Mouse (Mus musculus) lung, postnatal 0 days (tissue): ENCODE measurements around the gene Etnk2.
A peak's percentile ranks its signal among the peaks of the same experiment; 100 is the strongest.

ENCODE experiments used
- CTCF ChIP-seq: IDR thresholded peaks from 2 replicates; pipeline ENCODE4 v1.5.1; 2016; ENCODE audit warnings: antibody characterized with exemption, mild to moderate bottlenecking
- EP300 ChIP-seq: IDR thresholded peaks from 2 replicates; pipeline ENCODE4 v1.6.1; 2016; ENCODE audit warnings: antibody characterized with exemption, mild to moderate bottlenecking, control low read depth

DNA sequence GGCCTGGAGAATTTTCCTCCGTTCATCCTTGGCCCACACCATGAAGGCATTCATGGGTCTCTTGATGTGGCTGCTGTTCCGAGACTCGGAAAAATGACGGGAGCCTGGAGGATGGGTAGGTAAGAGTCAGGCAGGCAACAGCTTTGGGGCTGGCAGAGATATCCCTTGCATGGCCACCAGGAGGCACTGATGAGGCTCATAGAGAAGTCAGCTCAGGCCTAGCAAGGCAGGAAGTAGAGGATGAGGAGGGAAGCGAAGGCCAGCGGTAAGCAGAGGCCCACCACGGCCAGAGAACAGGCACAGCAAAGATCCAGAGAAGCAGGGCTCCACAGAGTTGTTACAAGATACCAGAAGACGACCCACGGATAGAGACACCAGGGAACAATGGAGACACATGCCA is 22.1 kb downstream of the Etnk2 start:
- peak; percentile 96 for TF ChIP-seq CTCF
- no peak for TF ChIP-seq EP300
